Mouse (Mus musculus): ENCODE results near the gene Ubqln1.
A peak's percentile ranks its signal among the peaks of the same experiment; 100 is the strongest.

Ubqln1 gene

DNA sequence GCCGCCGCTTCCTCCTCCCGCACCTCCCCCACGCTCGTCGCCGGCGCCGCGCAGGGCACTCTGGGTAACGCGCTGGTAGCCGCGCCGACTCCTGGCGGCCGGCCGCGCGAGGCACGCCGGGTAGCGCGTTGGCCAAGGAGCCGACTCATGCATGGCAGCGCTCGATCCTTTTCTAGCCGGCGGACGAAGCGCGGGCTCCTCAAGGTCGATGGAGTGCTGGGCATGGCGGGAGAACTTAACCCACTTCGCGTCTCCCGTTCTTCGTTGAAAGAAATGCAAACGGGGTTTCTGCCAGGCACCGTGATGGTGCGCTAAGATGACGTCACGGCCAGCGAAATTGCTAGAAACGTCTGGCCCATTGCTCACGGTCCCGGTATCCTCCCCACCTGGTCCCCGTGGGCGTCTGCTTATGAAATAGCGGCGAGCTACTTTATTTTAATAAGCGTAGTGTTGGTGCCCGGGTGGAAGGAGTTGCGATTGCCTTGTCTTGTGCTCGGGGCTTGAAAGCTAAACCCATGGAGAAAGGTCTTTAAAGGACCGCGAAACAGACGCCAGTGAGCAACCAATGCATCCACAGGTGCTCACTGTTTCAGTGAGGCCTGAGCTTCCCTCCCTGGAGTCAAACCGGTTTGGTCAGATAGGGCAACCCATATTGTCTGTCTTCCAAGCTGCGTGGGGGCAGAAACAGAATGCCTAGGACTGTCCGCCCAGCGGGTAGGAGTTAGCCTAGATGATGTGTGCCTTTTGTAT is at the start of gene Ubqln1:
TSS of gene Ubqln1 (minus strand) at position 62 of the 750 bp plus-strand sequence.
- peak; percentile 91 for DNase-seq

DNA sequence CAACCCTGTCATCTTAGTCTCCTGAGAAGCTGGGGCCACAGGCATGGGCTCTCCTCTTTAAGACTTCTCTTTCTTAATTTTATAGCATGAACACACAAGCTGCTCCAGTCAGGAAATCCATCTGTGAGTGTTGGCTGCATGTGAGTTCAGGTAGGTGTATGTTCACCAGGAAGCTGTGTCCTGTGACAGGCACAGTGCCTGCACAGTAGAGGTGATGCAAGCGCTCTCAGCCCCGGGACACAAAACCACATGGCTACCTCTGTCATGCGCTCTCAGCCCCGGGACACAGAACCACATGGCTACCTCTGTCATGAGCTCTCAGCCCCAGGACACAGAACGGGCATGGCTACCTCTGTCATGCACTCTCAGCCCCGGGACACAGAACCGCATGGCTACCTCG is 48.1 kb upstream of the Ubqln1 start:
- no peak for DNase-seq

DNA sequence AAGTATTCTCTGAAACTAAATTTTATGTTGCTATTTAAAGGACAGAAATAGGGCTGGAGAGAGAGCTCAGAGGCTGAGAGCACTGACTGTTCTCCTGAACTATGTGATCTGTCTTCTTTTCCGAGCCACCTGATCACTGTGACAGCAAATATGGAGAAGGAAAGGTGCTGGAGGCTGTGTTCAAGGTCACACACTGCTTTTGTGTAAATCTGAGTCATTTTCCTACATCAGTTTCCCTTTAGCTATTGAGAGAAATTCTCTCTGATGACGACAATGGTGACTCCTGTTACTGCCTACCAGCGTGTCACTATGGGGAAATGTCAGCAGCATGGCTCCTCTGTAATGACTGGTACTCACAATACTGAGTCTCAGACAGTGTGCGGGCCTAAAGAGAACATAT is 46.2 kb upstream of the Ubqln1 start:
- no peak for DNase-seq

DNA sequence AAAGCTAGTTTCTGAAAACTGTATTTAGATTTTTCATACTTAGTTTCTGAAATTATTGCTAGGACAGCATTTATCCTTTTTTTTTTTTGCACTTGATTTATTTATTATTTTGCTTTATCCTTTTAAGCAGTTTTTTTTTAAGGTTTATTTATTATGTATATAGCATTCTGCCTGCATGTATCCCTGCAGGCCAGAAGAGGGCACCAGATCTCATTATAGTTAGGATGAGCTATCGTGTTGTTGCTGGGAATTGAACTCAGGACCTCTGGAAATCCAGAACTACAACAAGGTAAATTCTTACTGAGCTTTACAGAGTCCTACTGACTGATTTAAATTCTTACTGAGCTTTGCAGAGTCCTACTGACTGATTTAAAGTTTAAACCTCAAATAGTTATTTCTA is 37.8 kb upstream of the Ubqln1 start:
- no peak for DNase-seq

DNA sequence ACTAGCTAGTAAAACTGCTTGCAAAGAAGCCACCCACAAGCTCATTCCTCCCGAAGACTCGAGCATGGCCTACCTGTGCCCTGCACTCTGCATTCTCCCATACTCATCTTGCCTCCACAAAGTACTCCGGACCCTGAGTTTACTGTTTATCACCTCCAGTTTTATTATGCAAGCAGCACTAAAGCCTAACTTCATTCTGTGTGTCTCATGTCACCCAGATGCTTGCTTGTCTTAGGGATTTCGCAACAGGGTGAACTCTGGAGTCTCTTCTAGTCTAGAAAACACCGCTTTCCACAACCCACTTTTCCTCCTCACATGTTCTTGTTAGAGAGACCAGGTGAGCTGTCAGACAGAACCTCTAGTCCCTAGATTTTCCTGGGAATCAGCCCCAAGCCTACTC is 33.5 kb upstream of the Ubqln1 start:
- no peak for DNase-seq

DNA sequence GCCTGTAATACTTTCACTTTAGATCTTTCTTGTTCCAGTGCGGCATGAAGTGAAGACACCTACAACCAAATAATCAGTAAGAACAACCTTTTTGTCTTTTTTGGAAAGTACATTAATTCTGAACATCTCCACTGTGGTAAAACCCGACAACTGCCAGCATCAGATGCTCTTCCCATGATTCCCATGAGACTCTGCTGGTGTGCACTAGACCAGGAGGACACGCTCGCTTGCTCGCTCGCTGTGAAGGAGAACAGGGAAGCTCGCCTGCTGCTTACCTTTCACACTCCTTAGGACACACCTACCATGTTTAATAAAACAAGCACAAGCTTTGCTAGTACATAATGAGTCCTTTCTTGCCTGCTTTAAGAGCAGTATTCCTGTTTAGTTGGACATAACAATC is 21.1 kb upstream of the Ubqln1 start:
- no peak for DNase-seq

DNA sequence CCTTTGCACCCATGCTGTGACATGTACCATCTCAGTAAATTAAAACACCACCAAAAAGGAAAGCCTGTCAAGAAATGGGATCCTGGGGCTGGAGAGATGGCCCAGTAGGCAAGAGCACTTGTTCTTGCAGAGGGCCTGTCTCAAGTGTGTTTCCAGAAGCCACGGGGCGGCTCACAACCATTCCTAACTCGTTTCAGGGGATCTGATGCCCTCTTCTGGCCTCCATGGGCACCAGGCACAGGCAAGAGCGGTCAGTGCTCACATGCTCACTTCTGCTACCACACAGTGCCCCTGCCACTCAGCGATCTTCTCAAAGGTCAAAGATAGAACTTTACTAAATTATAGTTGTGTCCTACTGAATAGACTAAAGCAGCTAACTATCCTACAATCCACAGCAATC is 17.2 kb upstream of the Ubqln1 start:
- peak; percentile 29 for DNase-seq

DNA sequence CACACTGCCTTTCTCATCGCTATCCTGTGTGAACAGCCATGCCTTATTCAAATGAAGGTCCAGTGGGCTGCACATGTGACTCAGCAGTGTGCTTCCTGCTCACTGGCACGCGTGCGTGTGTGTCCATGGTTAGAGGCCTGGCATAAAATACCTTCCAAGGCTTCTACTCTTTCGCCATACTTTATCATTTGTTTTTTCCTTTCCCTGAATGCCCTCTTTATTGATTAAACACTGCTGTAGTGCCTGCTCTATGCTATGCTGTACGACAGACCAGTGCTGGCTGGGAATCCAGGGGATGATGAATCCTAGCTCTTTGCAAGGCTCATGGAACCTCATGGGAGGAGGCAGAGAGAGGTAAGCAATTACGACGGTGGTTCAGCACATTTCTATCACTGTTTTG is 16.6 kb upstream of the Ubqln1 start:
- DNase-seq = no peak

DNA sequence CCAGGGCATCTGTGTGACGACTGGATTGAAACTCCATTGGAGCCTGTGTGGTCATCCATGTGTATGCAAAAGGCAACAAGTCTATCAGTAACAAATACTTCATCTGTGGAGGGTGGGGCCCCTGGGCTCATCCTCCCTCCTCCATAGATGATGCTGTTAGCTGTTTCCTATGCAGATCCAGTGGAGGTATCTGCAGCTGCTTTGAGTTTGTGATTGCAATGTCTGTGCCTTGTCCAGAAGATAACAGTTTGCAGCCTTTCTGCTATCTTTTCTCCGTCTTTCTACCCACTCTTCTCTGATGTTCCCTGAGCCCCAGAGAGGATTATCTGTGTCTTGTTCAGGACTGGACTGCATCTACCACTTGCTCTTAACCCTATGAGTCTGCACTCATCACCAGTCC is 13.2 kb upstream of the Ubqln1 start:
- DNase-seq = no peak

DNA sequence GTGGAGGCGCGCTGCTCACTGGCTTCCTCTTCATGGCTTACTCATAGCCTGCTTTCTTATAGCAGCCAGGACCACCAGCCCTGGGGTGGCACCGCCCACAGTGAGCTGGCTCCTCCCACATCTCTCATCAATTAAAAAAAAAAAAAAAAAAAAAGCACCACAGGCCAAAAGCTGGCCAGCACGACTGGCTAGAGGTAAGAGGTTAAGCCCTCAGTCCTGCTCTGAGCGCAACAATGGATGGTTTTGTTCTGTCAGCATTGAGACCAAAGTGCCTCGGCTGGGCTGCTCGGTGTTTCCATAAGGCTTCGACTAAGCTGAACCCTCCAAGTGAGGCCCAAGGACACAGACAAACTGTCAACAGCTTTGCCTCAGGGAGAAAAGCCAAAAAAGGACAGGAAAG is 10.2 kb upstream of the Ubqln1 start:
- no peak for DNase-seq

DNA sequence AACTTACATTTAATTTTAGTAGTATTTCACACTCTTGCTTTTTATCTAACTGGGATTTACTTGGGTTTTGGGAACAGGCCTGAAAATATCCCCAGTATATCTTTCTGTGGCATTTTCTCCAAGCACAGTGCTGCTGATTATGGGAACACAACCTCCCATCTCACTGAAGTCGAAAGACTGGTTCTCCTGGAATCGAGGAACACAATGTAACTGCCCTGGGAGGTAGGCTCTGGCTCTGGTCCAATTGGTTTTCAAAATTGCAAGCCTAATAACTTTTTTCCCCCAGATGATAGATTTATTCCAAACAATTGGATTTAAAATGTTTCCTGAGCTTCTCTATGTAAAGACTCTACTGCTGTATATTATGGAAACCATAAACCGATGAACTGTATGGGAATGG is 4.8 kb upstream of the Ubqln1 start:
- DNase-seq = no peak

DNA sequence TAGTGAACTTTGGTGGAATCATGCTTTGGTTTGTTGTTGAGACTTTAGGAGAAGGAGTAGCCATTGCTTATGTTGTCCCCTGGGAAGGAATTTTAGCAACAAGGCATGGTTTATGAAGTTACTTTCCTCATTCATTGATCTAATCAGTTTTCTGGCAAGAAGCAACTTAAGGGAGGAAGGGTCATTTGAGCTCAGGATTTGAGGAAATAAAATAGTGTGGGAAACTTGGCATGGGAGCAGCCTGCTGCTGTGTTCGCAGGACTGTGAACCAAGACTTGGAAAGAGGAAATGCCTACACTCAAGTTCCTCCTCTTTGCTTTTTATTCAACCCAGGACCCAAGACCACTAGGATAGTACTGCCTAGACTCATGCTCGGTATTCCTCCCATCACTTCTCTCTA is 2.1 kb upstream of the Ubqln1 start:
- no peak for DNase-seq

DNA sequence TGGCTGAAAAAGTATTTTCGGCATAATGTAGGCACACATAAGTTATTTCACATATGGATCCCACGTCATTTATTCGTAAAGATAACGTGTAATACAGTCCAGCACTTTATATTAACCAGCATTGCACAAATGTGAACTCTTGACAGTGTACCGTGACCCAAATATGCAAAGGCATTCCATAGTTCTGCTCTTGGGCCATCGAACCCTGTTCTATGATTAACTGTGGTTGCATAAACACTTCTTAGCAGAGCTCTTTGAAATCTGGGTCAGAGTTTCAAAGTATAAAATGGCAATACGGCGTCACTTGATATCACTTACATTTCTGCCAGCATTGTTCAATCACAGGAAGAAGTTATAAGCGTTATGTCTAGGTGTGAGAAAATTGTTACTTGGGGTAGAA is 942 bp upstream of the Ubqln1 start:
- no peak for DNase-seq

DNA sequence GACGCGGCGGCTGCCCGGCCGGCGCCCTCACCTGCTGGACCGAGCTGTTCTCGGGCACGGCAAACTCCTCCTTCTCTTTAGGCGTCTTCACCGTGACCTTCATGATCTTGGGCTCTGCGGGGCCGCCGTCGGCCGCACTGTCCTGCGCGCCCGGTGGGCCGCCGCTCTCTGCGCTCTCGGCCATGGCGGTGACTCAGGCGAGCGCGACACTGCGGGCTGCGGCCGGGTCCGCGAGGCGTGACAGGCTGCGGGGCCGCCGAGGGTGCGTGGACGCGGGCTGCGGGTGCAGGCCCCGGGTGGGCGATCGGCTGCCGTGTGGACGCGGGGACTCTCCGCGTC is 231 bp downstream of the Ubqln1 start:
- DNase-seq = no peak

DNA sequence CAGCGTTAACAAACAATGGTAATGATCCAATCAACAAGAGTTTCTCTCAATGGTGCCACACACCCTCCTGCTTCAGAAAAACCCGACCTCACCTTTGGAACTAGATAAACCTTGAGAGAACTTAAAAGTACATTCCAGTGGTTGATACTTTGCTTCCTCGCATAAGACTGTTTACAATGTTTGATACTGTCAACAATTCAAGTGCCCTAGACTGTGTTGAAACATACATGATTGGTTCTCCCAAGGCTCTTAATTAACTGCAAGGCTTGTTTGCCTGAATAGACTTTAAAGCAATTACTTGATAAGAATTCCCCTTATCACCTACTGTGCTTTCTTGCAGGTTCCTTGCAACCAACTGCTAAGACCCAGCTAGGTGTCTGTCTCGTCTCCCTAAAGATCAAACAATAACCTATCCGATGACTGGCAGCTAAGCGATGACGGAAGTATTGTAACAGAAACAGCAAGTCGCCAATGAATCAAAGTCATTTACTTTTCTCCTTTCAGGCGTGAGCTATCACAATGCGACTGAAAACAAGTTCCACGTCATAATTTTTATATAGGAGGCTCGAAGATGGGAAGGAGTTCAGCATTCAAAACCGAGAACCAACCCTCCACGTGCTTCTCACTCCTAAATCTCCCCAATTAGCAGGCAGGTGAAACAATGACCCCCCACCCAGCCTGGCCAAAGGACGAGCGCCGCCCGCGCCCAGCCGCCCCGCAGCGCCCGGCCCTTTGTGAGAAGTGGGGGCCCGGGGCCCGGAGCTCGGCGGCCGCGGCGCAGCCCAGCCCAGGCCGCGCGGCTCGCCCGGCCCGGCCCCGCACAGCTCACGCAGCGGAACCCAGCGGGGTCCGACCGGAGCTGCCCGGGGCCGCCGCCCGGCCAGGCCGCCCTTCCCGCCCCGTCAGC is 854 bp downstream of the Ubqln1 start:
- peak; percentile 26 for DNase-seq

DNA sequence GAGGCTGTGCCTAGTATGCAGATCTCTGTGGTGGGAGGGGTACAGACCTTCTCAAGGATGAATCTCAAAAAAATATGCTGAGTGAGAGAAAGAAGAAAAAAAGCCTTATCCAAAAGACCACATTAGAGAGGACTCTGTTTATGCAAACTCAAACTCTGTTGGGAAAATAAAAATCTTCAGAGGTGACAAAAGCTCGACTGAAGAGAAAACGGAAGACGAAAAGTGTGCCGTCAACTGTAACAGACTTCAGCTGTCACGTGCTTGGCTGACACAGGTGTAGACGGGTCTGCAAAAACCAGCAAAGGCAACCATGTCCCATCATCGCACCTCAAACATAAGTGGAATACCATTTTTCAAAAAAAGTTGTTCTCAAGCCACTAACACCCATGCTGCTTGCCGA is 1.7 kb downstream of the Ubqln1 start:
- DNase-seq = no peak

DNA sequence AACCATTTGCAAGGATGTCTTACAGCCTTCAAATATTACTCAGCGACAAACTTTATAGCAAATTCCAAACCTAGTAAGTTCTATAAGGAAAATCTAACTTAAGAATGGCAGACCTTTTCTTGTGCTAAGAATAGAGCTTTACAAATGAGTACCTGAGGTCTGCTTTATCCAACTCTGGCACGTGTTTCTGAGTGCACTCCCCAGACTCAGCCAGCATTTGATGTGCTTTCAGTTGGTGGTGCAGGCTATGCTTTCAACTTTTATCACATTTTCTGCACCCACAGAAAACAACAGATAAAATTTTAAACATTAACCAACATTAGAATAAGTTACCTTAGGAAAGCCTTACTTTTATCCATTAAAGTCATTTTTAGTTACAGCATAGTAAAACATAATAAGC is 2.9 kb downstream of the Ubqln1 start:
- DNase-seq = no peak

DNA sequence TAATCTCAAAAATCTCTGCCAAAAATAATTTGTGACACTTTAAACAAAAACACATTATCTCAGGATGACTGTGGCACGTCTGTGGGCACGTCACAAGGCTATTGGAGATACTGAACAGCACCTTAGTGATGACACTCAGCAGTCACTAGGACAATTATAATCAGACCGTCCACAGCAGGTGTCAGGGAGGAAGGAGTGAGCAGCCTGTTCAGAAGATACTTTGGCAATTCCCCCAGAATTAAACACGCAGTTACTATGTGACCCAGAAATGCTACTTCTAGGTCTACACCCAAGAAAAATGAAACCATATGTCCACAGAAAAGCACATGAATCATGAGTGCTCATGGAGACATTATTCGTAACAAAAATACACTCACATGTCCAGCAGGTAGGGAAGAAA is 5.0 kb downstream of the Ubqln1 start:
- no peak for DNase-seq

DNA sequence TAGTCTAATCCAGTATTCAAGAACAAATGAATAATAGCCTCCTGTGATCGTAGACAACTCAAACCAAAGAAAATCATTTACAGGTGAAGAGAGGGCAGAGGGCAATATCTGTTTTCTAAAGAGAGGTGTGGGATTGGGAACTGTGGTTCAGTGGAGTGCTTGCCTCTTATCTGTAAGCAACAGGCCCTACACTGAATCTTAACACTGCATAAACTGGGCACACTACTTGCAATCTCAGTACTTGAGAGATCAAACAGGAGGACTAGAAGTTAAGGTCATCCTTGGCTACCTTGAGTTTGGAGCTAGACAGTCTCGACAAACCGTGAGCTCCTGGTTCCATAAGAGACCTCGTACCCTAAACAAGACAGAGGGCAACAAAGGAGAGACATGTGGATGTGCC is 9.4 kb downstream of the Ubqln1 start:
- DNase-seq = no peak

DNA sequence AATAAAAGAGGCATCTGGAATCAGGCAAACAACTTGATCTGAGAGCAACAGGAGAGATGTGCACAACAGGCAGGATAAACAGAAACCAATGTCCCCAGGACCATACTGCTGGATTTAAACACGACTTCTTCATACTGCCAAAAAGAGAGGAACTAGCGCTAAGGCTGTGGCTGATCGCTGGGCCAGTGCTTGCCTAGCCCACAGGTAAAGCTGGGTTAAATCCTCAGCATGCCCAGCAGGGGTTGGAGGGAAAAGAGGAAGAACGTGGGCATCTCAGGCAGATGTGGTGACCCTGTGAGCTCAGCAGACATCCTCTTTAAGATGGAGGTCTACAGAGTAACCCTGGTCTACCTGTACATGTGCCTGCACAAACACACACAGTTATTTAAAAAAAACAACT is 10.5 kb downstream of the Ubqln1 start:
- no peak for DNase-seq

DNA sequence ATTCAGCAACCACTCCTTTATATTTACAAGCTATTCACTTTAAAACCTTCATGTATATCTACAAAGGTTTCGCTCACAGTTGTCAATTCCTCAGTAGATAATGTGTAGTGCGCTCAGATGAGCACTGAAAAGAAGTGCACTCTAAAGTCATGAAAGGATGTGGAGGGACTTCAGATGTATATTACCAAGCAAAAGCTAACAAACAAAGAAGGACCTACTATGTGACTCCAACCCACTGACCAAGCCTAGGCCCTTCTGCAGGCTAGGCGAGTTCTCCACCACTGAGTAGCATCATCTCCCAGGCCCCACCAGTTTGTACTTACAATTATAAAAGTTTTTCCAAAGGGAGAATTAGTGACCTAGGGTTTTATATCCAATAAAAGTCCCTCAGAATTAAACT is 11.3 kb downstream of the Ubqln1 start:
- DNase-seq = no peak

DNA sequence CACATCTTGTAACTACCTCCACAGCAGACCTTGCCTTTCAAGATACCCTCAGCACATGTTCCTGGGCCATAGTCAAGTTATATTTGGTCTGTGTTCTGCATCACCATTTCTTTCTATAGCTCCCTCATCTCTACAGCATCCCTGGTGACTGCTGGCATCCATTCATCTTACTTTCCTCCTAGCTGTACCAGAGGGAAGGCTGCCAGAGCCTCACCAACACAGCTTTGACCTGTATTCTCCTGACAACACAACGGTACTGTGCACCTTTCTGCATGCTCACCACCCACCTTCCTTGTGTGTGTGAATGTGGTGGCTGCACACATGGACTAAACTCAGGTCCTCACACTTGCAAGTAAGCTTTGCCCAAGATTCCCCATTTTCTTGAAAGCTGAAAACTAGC is 12.6 kb downstream of the Ubqln1 start:
- no peak for DNase-seq

DNA sequence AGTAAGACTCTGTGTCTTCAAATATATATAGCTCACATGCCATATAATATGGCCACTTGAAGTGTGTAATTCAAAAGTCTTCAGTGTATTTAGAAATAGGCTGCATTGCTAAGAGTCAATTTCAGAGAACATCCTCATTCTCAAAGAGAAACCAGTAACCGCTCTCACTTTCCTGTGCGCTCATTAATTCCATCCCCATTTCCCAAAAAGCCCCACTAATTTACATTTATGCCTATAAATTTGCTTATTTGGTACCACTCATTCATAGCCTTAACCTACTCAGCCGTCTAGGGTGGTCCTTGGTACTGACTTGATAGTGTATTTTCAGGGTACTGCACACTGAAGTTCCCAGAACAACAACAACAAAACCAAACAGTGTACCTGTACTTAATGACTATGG is 13.5 kb downstream of the Ubqln1 start:
- no peak for DNase-seq

DNA sequence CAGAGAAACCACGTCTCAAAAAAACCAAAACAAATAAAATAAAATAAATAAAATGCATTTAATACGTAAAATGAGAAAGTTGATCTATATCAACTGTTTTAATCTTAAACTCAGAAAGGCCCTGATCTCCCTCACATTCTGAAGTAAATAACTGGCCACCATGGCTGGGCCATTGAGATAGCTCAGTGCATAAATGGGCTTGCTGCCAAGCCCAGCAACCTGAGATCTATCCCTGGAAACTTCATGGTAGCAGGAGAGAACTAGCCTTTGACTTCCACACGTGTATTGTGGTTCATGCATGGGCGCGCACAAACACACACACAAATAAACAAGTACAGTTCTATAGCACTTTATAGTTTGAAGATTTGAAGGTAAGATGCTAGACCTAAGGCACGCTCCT is 14.1 kb downstream of the Ubqln1 start:
- no peak for DNase-seq

All from liver (tissue).